Mouse (Mus musculus) embryonic facial prominence, embryonic 10.5 days (tissue): ENCODE measurements at regions not wholly inside any gene's neighbourhood (a gene's known extent, or its start where the extent isn't known, plus 50 kb on each side); places are given as distances from the start of the nearest gene placed in this dataset.
A peak's percentile ranks its signal among the peaks of the same experiment; 100 is the strongest.

Source experiments
- DNase-seq: peaks from one replicate; pipeline ENCODE4 v3.0.0-alpha.2; 2017; ENCODE audit warnings: low spot score
- H3K27ac ChIP-seq: fragments of 300-500 bp; sonication (generic); replicated peaks from 2 replicates; pipeline ENCODE4 v1.5.1; 2016; ENCODE audit warnings: mild to moderate bottlenecking
- H3K27me3 ChIP-seq: fragments of 300-500 bp; sonication (generic); replicated peaks from 2 replicates; pipeline ENCODE4 v1.6.1; 2016; ENCODE audit warnings: low read depth, mild to moderate bottlenecking; ENCODE audit not compliant: poor library complexity, severe bottlenecking
- H3K36me3 ChIP-seq: fragments of 300-500 bp; sonication (generic); replicated peaks from 2 replicates; pipeline ENCODE4 v1.6.1; 2016; ENCODE audit warnings: mild to moderate bottlenecking, moderate library complexity
- H3K4me1 ChIP-seq: fragments of 300-500 bp; sonication (generic); 2 replicates; pipeline ENCODE4 v1.6.1; 2016
- H3K4me3 ChIP-seq: fragments of 300-500 bp; sonication (generic); 2 replicates; pipeline ENCODE4 v1.5.1; 2016; ENCODE audit warnings: mild to moderate bottlenecking, moderate library complexity
- H3K9me3 ChIP-seq: fragments of 300-500 bp; sonication (generic); 2 replicates; pipeline ENCODE4 v1.6.1; 2016; ENCODE audit warnings: mild to moderate bottlenecking
- WGBS: fragments of 180-500 bp; shearing (Covaris S2); methylation state at CpG from one replicate; pipeline ENCODE4 v1.1.7; 2016; 5-methylcytosine and 5-hydroxymethylcytosine counted together

- peaks cover 25% of the 10 kb centered on the region for H3K27me3 ChIP-seq
- WGBS, result 67% methylated on average over 3 of the region's 3 CpGs
Measured at GRCm38 (mm10) chr8:11909146-11909545, 68.9 kb downstream of the Tex29 start.

GRCm38 (mm10) chr8:11911639-11912450 lies 71.6 kb downstream of the Tex29 start:
- Histone ChIP-seq H3K27me3 (peaks cover 27% of the 10 kb centered on the region), H3K4me3 (no peak overlapping the region), H3K9me3 (no peaks in the 10 kb centered on the region), H3K27ac (no peak overlapping the region), H3K4me1 (peaks cover 38% of the 10 kb centered on the region), H3K36me3 (no peaks in the 10 kb centered on the region)
- DNase-seq, result no peak
- WGBS, result 81% methylated on average over 18 of the region's 18 CpGs

More at GRCm38 (mm10) chr8:11909146-11909545, 68.9 kb downstream of the Tex29 start:
- peaks cover 22% of the 10 kb centered on the region for H3K4me1 ChIP-seq
- no peaks in the 10 kb centered on the region for H3K36me3 ChIP-seq
- no peaks in the 10 kb centered on the region for H3K9me3 ChIP-seq
- no peak overlapping the region for H3K27ac ChIP-seq
- no peak overlapping the region for H3K4me3 ChIP-seq
- DNase-seq, result no peak

GRCm38 (mm10) chr8:11912451-11913128 lies 72.3 kb downstream of the Tex29 start:
- Histone ChIP-seq H3K9me3 (no peaks in the 10 kb centered on the region), H3K27ac (peak overlapping the region; percentile 49; the same call in 1 of the 2 replicates), H3K27me3 (peaks cover 22% of the 10 kb centered on the region), H3K36me3 (no peaks in the 10 kb centered on the region), H3K4me3 (no peak overlapping the region), H3K4me1 (peaks cover 38% of the 10 kb centered on the region)
- no peak for DNase-seq
- WGBS, result 74% methylated on average over 17 of the region's 17 CpGs

- WGBS, result 58% methylated on average over 12 of the region's 12 CpGs
- peaks cover 38% of the 10 kb centered on the region for H3K4me1 ChIP-seq
Measured at GRCm38 (mm10) chr8:11913129-11913900, 73.0 kb downstream of the Tex29 start.

GRCm38 (mm10) chr8:11914131-11914530 lies 73.9 kb downstream of the Tex29 start:
- Histone ChIP-seq H3K4me1 (peaks cover 38% of the 10 kb centered on the region), H3K27me3 (peaks cover 18% of the 10 kb centered on the region), H3K36me3 (no peaks in the 10 kb centered on the region), H3K27ac (no peak overlapping the region), H3K4me3 (0 out of 2 replicates have a peak overlapping the region, but pooled peaks have one; percentile 25), H3K9me3 (no peaks in the 10 kb centered on the region)
- 46% methylated on average over 7 of the region's 7 CpGs for WGBS
- no peak for DNase-seq

More at GRCm38 (mm10) chr8:11913129-11913900, 73.0 kb downstream of the Tex29 start:
- peaks cover 22% of the 10 kb centered on the region for H3K27me3 ChIP-seq
- DNase-seq, result no peak
- no peak overlapping the region for H3K4me3 ChIP-seq
- no peaks in the 10 kb centered on the region for H3K36me3 ChIP-seq
- H3K27ac ChIP-seq, result peak overlapping the region; percentile 49; the same call in 1 of the 2 replicates
- no peaks in the 10 kb centered on the region for H3K9me3 ChIP-seq

GRCm38 (mm10) chr8:11914681-11915474 lies 74.6 kb downstream of the Tex29 start:
- H3K27ac ChIP-seq, result peak overlapping the region; percentile 70
- peaks cover 18% of the 10 kb centered on the region for H3K27me3 ChIP-seq
- peak overlapping the region; percentile 25 for H3K4me3 ChIP-seq
- H3K9me3 ChIP-seq, result no peaks in the 10 kb centered on the region
- no peaks in the 10 kb centered on the region for H3K36me3 ChIP-seq
- H3K4me1 ChIP-seq, result peaks cover 38% of the 10 kb centered on the region
- peak; percentile 37 for DNase-seq
- WGBS, result 49% methylated on average over 19 of the region's 19 CpGs

- Histone ChIP-seq H3K36me3 (no peaks in the 10 kb centered on the region), H3K4me1 (peaks cover 38% of the 10 kb centered on the region), H3K27ac (0 out of 2 replicates have a peak overlapping the region, but pooled peaks have one; percentile 70), H3K4me3 (no peak overlapping the region), H3K27me3 (peaks cover 18% of the 10 kb centered on the region), H3K9me3 (no peaks in the 10 kb centered on the region)
- no peak for DNase-seq
- WGBS, result 91% methylated on average over 11 of the region's 11 CpGs
Measured at GRCm38 (mm10) chr8:11915721-11916120, 75.4 kb downstream of the Tex29 start.

GRCm38 (mm10) chr8:11919876-11920275 lies 79.6 kb downstream of the Tex29 start:
- 85% methylated on average over 2 of the region's 2 CpGs for WGBS
- H3K4me3 ChIP-seq, result no peak overlapping the region
- H3K27me3 ChIP-seq, result peaks cover 12% of the 10 kb centered on the region; the same call in 1 of the 2 replicates
- no peaks in the 10 kb centered on the region for H3K36me3 ChIP-seq
- H3K4me1 ChIP-seq, result peaks cover 9% of the 10 kb centered on the region
- no peak for DNase-seq
- H3K27ac ChIP-seq, result no peak overlapping the region
- no peaks in the 10 kb centered on the region for H3K9me3 ChIP-seq

GRCm38 (mm10) chr8:11923115-11923514 lies 82.8 kb downstream of the Tex29 start:
- no peak overlapping the region for H3K27ac ChIP-seq
- H3K9me3 ChIP-seq, result no peaks in the 10 kb centered on the region
- no peak for DNase-seq
- H3K27me3 ChIP-seq, result no peaks in the 10 kb centered on the region
- no peaks in the 10 kb centered on the region for H3K36me3 ChIP-seq
- H3K4me3 ChIP-seq, result no peak overlapping the region
- H3K4me1 ChIP-seq, result no peaks in the 10 kb centered on the region
- 83% methylated on average over 7 of the region's 7 CpGs for WGBS

GRCm38 (mm10) chr8:11924165-11924564 lies 83.9 kb downstream of the Tex29 start:
- no peaks in the 10 kb centered on the region for H3K27me3 ChIP-seq
- DNase-seq, result peak; percentile 62
- no peaks in the 10 kb centered on the region for H3K4me1 ChIP-seq
- 63% methylated on average over 11 of the region's 11 CpGs for WGBS
- H3K27ac ChIP-seq, result no peak overlapping the region
- H3K4me3 ChIP-seq, result no peak overlapping the region
- no peaks in the 10 kb centered on the region for H3K9me3 ChIP-seq
- no peaks in the 10 kb centered on the region for H3K36me3 ChIP-seq

GRCm38 (mm10) chr8:11942892-11943332 lies 102.6 kb downstream of the Tex29 start:
- Histone ChIP-seq H3K36me3 (no peaks in the 10 kb centered on the region), H3K4me1 (no peaks in the 10 kb centered on the region), H3K27me3 (peaks cover 4% of the 10 kb centered on the region; the same call in 1 of the 2 replicates), H3K27ac (peak overlapping the region; percentile 27; the same call in 1 of the 2 replicates), H3K4me3 (no peak overlapping the region), H3K9me3 (no peaks in the 10 kb centered on the region)
- peak; percentile 61 for DNase-seq
- 27% methylated on average over 6 of the region's 6 CpGs for WGBS
